Mouse (Mus musculus) brain, adult 10 weeks (tissue): Measurements from ENCODE around the gene Dysf. TPM values are rescaled to one million over a fixed set of nuclear protein-coding genes. Genes with fewer than 3 reads are reported as not detected.

ENCODE experiments used
- polyA plus RNA-seq: library from polyadenylated mRNA; stranded (reverse); fragments of 350-450 nt; fragmentation: Illumina TruSeq; extraction: RNeasy Lipid Tissue Mini Kit (QIAGEN cat#74804); gene quantifications from one replicate; pipeline ENCODE4 v1.2.3, GENCODE M21; 2015; ENCODE audit warnings: low read depth, low replicate concordance

Gene Dysf
- polyA plus RNA-seq = 1.5 TPM

DNA sequence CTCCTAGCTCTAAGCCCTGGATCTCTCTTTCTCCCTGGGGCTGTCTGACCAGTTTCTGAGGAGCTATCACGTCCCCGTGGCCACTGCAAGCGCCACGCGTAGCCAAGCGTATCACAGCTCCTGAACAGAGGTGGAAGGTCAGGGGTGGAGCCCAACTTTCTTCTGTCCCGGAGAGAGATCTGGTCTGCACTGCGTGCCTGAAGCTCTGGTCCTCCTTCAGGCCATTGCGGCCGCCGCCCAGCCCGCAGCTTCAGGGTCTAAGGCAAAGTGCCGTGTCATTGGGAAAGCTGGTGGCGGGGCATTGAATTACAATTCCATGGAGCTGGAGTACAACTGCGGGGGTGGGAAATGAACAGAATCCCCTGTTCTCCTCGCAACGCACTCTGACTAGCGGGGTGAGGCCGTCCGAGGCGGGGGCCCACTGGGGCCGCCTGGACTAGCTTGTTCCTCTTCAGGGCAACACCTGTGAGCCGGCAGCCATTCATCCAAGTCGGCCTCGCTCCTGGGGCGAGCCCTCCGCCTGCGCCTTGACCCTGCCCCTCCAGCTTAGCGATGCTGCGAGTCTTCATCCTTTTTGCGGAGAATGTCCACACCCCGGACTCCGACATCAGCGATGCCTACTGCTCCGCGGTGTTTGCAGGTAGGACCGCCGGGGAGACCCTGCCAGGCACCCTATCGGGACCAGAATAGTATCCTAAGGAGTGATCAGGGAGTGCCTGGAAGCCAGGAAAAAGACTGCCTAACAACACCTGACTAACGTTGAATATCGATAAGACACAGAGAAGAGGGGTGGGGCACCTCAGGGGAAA, at the start of gene Dysf:
Dysf (plus strand) TSS at position 228 of the 809 bp plus-strand sequence.

Other genes starting within 250 kb of the Dysf start
- not detected for gene Ankrd53, start 245.9 kb upstream of the Dysf start, polyA plus RNA-seq
- gene Tex261, start 232.8 kb upstream of the Dysf start, polyA plus RNA-seq = 31.9 TPM
- 56.7 TPM for gene Nagk, start 213.6 kb upstream of the Dysf start, polyA plus RNA-seq
- 65.2 TPM for gene Paip2b, start 176.8 kb upstream of the Dysf start, polyA plus RNA-seq
- 71.8 TPM for gene Zfp638, start 141.5 kb upstream of the Dysf start, polyA plus RNA-seq